Mouse (Mus musculus) midbrain, embryonic 13.5 days (tissue): ENCODE measurements around the gene Akr1b8. TPM values are rescaled to one million over a fixed set of nuclear protein-coding genes. Genes with fewer than 3 reads are reported as not detected.

Source experiments
- ATAC-seq: fragments of 200-750 bp; cut with Nextera tagmentation; 2 replicates; pipeline ENCODE4 v1.8.0; 2017; ENCODE audit warnings: mild to moderate bottlenecking, moderate TSS enrichment, moderate library complexity
- H3K27ac ChIP-seq: fragments of 300-500 bp; sonication (generic); 2 replicates; pipeline ENCODE4 v1.5.1; 2015; ENCODE audit warnings: inconsistent platforms, mild to moderate bottlenecking, moderate library complexity
- H3K27me3 ChIP-seq: fragments of 300-500 bp; sonication (generic); 2 replicates; pipeline ENCODE4 v1.6.1; 2015; ENCODE audit warnings: mild to moderate bottlenecking, inconsistent platforms
- H3K36me3 ChIP-seq: fragments of 300-500 bp; sonication (generic); 2 replicates; pipeline ENCODE4 v1.6.1; 2015; ENCODE audit warnings: mild to moderate bottlenecking, inconsistent platforms
- H3K4me1 ChIP-seq: fragments of 300-500 bp; sonication (generic); replicated peaks from 2 replicates; pipeline ENCODE4 v1.6.1; 2015; ENCODE audit warnings: inconsistent platforms
- H3K4me2 ChIP-seq: fragments of 300-500 bp; sonication (generic); replicated peaks from 2 replicates; pipeline ENCODE4 v1.6.1; 2015; ENCODE audit warnings: moderate library complexity, mild to moderate bottlenecking, inconsistent platforms
- H3K4me3 ChIP-seq: fragments of 300-500 bp; sonication (generic); replicated peaks from 2 replicates; pipeline ENCODE4 v1.5.1; 2015; ENCODE audit warnings: mild to moderate bottlenecking, inconsistent platforms
- H3K9ac ChIP-seq: fragments of 300-500 bp; sonication (generic); replicated peaks from 2 replicates; pipeline ENCODE4 v1.6.1; 2015; ENCODE audit warnings: mild to moderate bottlenecking, inconsistent platforms
- H3K9me3 ChIP-seq: fragments of 300-500 bp; sonication (generic); 2 replicates; pipeline ENCODE4 v1.6.1; 2016; ENCODE audit warnings: mild to moderate bottlenecking, inconsistent platforms
- WGBS: fragments of 180-500 bp; shearing (Covaris S2); methylation state at CpG from one replicate; pipeline ENCODE4 v1.1.7; 2015; 5-methylcytosine and 5-hydroxymethylcytosine counted together
- polyA plus RNA-seq: library from polyadenylated mRNA; unstranded; fragments of >200 nt; fragmentation: Nextera tagmentation; extraction: Ambion mirVana; gene quantifications from 2 replicates; pipeline ENCODE4 v1.2.1, GENCODE M21; 2015

Akr1b8 gene
- 6.8 and 10.1 TPM in 2 replicates for polyA plus RNA-seq

- H3K4me1 ChIP-seq, result peaks cover 8% of the 10 kb centered on the region
- no peaks in the 10 kb centered on the region for H3K36me3 ChIP-seq
- no peaks in the 10 kb centered on the region for H3K9me3 ChIP-seq
- 11% methylated on average over 16 of the region's 16 CpGs for WGBS
- peak within 1 kb of the TSS; percentile 49 for H3K4me2 ChIP-seq
- peak; percentile 60; the same call in 1 of the 2 replicates for ATAC-seq
- H3K4me3 ChIP-seq, result peak within 1 kb of the TSS; percentile 22
- H3K9ac ChIP-seq, result no peak within 1 kb of the TSS
- no peaks in the 10 kb centered on the region for H3K27me3 ChIP-seq
- no peak within 1 kb of the TSS for H3K27ac ChIP-seq
Observed at GRCm38 (mm10) chr6:34353658-34354353, at the start of gene Akr1b8. Gene Akr1b8 (plus strand): TSS chr6:34354119.

DNA sequence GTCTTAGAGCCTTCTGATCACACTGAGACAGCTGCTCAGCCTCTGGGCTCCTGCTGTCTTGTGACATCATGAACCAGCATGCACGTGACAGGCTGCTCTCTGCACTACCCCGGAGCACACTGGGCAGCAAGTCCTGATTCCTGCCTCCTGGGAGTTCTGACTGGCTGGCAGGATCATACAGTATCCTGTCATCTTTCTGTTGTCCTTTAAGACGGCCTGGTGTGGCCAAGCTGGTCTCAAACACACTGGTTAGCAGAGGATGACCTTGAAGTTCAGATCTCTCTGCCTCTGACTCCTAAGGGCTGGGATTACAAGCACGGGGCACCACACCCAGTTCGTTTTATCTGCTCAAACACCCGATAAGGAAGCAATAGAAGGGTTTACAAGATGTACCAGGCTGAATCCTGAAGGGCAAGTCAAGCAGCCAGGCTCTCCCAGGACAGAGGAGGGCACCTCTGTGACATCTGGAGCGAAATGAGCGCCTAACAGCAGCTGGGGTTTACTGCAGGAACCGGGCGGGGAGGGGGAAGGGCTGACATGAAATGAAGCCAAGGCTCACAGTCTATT lies 49.2 kb upstream of the Akr1b8 start:
- peaks cover 42% of the 10 kb centered on the region for H3K36me3 ChIP-seq
- 78% methylated on average over 10 of the region's 10 CpGs for WGBS
- H3K9me3 ChIP-seq, result no peaks in the 10 kb centered on the region
- 0 out of 2 replicates have a peak, but pooled peaks cover 2% of the 10 kb centered on the region for H3K4me1 ChIP-seq
- no peak overlapping the region for H3K4me3 ChIP-seq
- H3K9ac ChIP-seq, result no peak overlapping the region
- no peak overlapping the region for H3K27ac ChIP-seq
- no peak overlapping the region for H3K4me2 ChIP-seq
- no peak for ATAC-seq
- H3K27me3 ChIP-seq, result no peaks in the 10 kb centered on the region

- WGBS, result 90% methylated on average over 6 of the region's 6 CpGs
- no peak overlapping the region for H3K27ac ChIP-seq
- H3K9me3 ChIP-seq, result no peaks in the 10 kb centered on the region
- no peaks in the 10 kb centered on the region for H3K27me3 ChIP-seq
- H3K36me3 ChIP-seq, result peaks cover 62% of the 10 kb centered on the region
- 0 out of 2 replicates have a peak, but pooled peaks cover 2% of the 10 kb centered on the region for H3K4me1 ChIP-seq
- no peak overlapping the region for H3K9ac ChIP-seq
- ATAC-seq, result no peak
- no peak overlapping the region for H3K4me2 ChIP-seq
- H3K4me3 ChIP-seq, result no peak overlapping the region
Observed at GRCm38 (mm10) chr6:34306797-34307196, 47.1 kb upstream of the Akr1b8 start.

DNA sequence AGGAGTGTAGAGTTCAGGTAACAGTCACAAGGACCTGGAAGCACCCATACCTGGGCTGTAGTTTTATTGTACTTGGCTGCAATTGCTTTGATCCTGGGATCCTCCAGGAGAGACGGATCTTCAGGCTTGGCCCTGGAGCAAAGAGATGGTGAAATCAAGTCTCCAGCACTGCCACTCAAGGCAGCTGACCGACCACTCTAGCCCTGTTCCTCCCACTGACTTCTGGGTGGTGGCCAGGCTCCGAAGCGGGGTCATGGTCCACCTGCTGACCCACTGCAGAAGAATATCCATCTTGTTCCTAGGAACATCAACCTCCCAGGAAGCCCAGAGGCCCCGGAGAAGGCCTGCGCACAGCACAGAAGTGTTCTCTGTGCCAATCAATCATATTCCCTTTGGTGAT lies 44.4 kb upstream of the Akr1b8 start:
- WGBS, result 96% methylated on average over 6 of the region's 6 CpGs
- no peak overlapping the region for H3K4me2 ChIP-seq
- ATAC-seq, result no peak
- H3K9me3 ChIP-seq, result no peaks in the 10 kb centered on the region
- H3K4me3 ChIP-seq, result no peak overlapping the region
- H3K27ac ChIP-seq, result no peak overlapping the region
- H3K9ac ChIP-seq, result no peak overlapping the region
- H3K4me1 ChIP-seq, result 0 out of 2 replicates have a peak, but pooled peaks cover 2% of the 10 kb centered on the region
- H3K27me3 ChIP-seq, result no peaks in the 10 kb centered on the region
- H3K36me3 ChIP-seq, result peaks cover 66% of the 10 kb centered on the region

DNA sequence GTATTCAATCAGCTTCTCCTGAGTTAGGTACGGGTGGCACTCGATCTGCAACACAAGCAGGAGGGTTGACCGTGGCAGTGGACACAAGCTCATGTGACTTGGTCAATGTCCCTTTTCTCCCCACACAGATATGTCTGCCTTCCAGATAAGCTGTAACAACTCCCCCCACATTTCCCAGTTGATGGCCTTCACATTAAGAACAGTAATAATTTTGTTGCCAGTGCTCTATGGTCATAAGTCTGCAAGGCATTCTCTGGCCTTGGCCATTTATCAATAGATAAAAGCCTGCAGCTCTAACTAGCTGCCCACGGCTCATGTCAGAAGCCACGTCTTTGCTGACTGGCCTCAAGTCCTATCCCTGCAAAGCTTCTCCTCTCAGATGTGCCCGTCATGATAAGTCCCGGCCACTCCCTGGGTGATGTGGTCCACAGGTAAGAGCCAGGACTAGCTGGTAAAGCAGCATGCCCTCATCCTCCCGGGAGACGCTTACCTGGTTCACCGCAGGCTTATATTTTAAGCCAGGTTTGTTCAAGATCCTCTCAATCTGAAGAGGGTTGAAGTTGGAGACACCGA lies 43.8 kb upstream of the Akr1b8 start:
- no peaks in the 10 kb centered on the region for H3K27me3 ChIP-seq
- H3K27ac ChIP-seq, result no peak overlapping the region
- H3K4me3 ChIP-seq, result no peak overlapping the region
- 96% methylated on average over 11 of the region's 11 CpGs for WGBS
- H3K4me1 ChIP-seq, result no peaks in the 10 kb centered on the region
- no peaks in the 10 kb centered on the region for H3K9me3 ChIP-seq
- H3K36me3 ChIP-seq, result peaks cover 60% of the 10 kb centered on the region
- no peak overlapping the region for H3K9ac ChIP-seq
- no peak for ATAC-seq
- no peak overlapping the region for H3K4me2 ChIP-seq

GRCm38 (mm10) chr6:34313386-34313785 lies 40.5 kb upstream of the Akr1b8 start:
- no peak for ATAC-seq
- WGBS, result 87% methylated on average over 9 of the region's 9 CpGs
- H3K36me3 ChIP-seq, result peaks cover 40% of the 10 kb centered on the region
- no peaks in the 10 kb centered on the region for H3K9me3 ChIP-seq
- H3K9ac ChIP-seq, result no peak overlapping the region
- H3K4me3 ChIP-seq, result no peak overlapping the region
- no peak overlapping the region for H3K4me2 ChIP-seq
- H3K27me3 ChIP-seq, result no peaks in the 10 kb centered on the region
- H3K4me1 ChIP-seq, result peaks cover 15% of the 10 kb centered on the region
- H3K27ac ChIP-seq, result no peak overlapping the region

DNA sequence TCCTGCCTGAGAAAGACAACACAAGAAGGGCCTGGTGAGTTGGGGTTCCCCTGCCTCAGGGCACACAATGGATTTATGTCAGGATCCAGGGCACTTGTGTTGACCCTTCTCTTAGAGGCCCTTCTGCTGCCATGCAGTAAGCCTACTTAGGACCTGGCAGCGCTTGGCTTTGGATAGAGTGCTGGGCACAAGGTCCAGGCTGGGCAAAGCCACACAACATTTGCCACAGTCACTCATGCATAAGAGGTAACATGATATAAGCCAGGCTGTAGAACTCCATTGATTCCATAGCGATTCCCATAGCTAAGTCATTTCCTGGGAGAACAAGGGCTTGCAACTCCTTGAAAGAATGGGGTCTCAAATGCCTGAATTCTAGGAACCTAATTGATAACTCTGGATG lies 40.0 kb upstream of the Akr1b8 start:
- ATAC-seq, result no peak
- H3K9ac ChIP-seq, result no peak overlapping the region

GRCm38 (mm10) chr6:34316854-34317771 lies 36.8 kb upstream of the Akr1b8 start, which contains the start of gene Akr1b3:
Gene Akr1b3 (minus strand): TSS chr6:34317478.
- Histone ChIP-seq H3K9me3 (no peaks in the 10 kb centered on the region), H3K27ac (no peak within 1 kb of the TSS), H3K4me2 (peak within 1 kb of the TSS; percentile 84), H3K9ac (peak within 1 kb of the TSS; percentile 77), H3K4me3 (peak within 1 kb of the TSS; percentile 76), H3K4me1 (peaks cover 15% of the 10 kb centered on the region), H3K27me3 (no peaks in the 10 kb centered on the region), H3K36me3 (peaks cover 5% of the 10 kb centered on the region; the same call in 1 of the 2 replicates)
- under 1% methylated on average over 60 of the region's 60 CpGs for WGBS
- peak; percentile 100 for ATAC-seq

More for the DNA sequence above, 40.0 kb upstream of the Akr1b8 start:
- H3K27me3 ChIP-seq, result no peaks in the 10 kb centered on the region
- no peak overlapping the region for H3K4me2 ChIP-seq
- H3K36me3 ChIP-seq, result peaks cover 35% of the 10 kb centered on the region
- H3K9me3 ChIP-seq, result no peaks in the 10 kb centered on the region
- peaks cover 15% of the 10 kb centered on the region for H3K4me1 ChIP-seq
- no peak overlapping the region for H3K27ac ChIP-seq
- H3K4me3 ChIP-seq, result no peak overlapping the region
- 96% methylated on average over 2 of the region's 2 CpGs for WGBS

DNA sequence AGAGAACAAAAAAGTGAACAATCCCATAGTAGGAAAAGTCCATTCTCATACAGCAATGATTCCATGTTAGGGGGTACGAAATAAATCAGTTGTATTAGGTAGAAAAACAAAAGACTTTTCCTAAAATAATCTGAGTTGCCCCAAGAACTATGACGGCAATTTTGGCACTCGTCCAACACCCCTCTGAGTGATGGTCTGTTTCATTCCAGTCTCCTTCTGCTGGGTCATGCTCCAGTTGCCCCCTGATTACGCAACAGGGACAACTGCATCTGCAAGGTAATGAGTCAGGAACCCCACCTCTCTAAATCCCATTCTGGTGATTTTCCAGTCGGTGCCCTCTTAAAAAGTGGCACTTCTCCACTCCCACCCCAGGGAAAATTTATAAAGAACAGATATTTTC lies 35.7 kb upstream of the Akr1b8 start:
- no peaks in the 10 kb centered on the region for H3K27me3 ChIP-seq
- H3K4me3 ChIP-seq, result no peak overlapping the region
- no peak overlapping the region for H3K27ac ChIP-seq
- H3K36me3 ChIP-seq, result no peaks in the 10 kb centered on the region
- no peaks in the 10 kb centered on the region for H3K9me3 ChIP-seq
- H3K4me2 ChIP-seq, result no peak overlapping the region
- no peak overlapping the region for H3K9ac ChIP-seq
- 67% methylated on average over 5 of the region's 5 CpGs for WGBS
- H3K4me1 ChIP-seq, result peaks cover 15% of the 10 kb centered on the region
- ATAC-seq, result no peak

GRCm38 (mm10) chr6:34318636-34319035 lies 35.3 kb upstream of the Akr1b8 start:
- WGBS, result 79% methylated on average over 6 of the region's 6 CpGs

DNA sequence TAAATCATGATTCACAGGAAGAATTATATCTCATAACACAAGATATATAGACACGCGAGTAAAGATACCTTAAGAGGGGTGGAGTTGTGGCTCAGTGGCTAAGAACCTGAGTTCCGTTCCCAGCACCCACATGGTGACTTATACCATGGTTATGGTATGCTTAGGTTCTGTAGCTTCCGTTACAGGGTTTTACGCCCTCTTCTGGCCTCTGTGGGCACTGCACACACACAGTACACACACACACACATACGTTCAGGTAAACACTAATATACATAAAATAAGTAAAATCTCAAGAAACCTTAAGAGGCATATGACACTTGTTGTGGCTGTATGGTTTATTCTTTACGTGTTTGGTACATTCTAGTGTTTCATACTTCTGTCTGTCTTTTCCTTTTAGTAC lies 31.8 kb upstream of the Akr1b8 start:
- Histone ChIP-seq H3K27me3 (no peaks in the 10 kb centered on the region), H3K4me1 (peaks cover 5% of the 10 kb centered on the region), H3K4me2 (no peak overlapping the region), H3K4me3 (no peak overlapping the region), H3K9me3 (no peaks in the 10 kb centered on the region), H3K36me3 (no peaks in the 10 kb centered on the region), H3K27ac (no peak overlapping the region), H3K9ac (no peak overlapping the region)
- no peak for ATAC-seq
- WGBS, result 95% methylated on average over 7 of the region's 7 CpGs

More at GRCm38 (mm10) chr6:34318636-34319035, 35.3 kb upstream of the Akr1b8 start:
- H3K4me2 ChIP-seq, result no peak overlapping the region
- no peaks in the 10 kb centered on the region for H3K36me3 ChIP-seq
- no peaks in the 10 kb centered on the region for H3K9me3 ChIP-seq
- H3K9ac ChIP-seq, result no peak overlapping the region
- peaks cover 15% of the 10 kb centered on the region for H3K4me1 ChIP-seq
- H3K27ac ChIP-seq, result no peak overlapping the region
- H3K27me3 ChIP-seq, result no peaks in the 10 kb centered on the region
- ATAC-seq, result no peak
- H3K4me3 ChIP-seq, result no peak overlapping the region
